Mouse (Mus musculus): ENCODE data around the gene Ptcra.
"Not testable (repeated sequence)": the region's sequence is repeated elsewhere in the genome, so short reads cannot be mapped to it uniquely, and the experiment has no call there.

The Ptcra gene

DNA sequence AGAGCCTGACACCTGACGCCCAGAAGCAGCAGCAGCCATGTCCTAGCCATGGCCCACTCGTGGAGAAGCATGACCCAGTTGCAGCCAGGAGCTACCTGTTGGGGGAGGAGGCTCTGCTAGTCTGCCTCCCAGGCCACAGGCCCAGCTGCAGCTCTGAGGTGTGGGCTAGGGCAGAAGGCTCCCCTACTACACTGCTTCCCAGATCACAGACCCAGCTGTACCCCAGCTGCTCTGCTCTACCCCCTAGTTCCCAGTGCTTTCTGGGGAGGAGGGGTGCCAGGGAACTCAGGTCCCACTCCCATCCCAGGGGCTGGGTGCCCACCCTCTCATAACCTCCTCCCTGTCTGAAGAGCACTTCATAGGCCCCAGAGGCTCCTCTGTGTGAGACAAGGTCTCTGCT is at the start of gene Ptcra:
Gene Ptcra (minus strand): TSS at position 169 of the 400 bp plus-strand sequence.
- DNase-seq (ENCODE audit: extremely low read depth, insufficient read length, low spot score), result no peak

- no peak for DNase-seq (ENCODE audit: extremely low read depth, insufficient read length, low spot score)
Measured at GRCm38 (mm10) chr17:46812442-46812841, 48.9 kb upstream of the Ptcra start.

- DNase-seq (ENCODE audit: extremely low read depth, insufficient read length, low spot score), result no peak
Measured at GRCm38 (mm10) chr17:46810672-46811071, 47.2 kb upstream of the Ptcra start.

DNA sequence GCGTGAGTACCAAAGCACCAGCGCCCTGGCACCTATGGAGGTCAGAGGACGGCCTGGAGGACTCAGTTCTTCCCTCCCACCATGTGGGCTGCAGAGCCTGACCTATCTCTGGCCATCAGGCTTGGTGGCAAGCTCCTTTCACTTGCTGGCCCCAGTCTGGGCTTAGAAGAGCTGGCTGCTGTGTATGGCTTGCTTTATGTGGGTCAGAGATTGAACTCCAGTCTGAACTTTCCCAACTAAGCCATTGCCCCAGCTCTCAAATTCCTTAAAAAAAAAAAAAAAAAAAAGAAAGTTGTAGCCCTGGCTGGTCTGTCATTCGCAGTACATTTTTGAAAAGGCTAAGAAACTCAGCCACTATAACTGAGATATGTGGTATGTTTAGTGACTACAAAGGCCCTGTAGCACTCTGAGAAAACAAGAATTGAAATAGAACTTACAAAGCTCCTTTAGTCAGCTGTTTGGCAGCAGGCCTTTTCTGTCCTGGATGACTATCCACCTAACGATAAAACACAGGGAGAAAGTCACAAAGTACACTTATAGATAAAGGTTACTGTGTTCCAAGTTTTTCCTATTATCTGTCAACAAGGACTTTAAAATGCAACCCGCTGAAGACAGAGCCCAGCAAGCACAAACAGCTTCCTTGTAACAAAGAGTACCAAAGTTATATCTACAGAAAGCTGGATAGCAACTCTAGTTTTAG is 45.8 kb upstream of the Ptcra start:
- DNase-seq (ENCODE audit: extremely low read depth, insufficient read length, low spot score), result no peak

GRCm38 (mm10) chr17:46808376-46808775 is 44.9 kb upstream of the Ptcra start:
- no peak for DNase-seq (ENCODE audit: extremely low read depth, insufficient read length, low spot score)

DNA sequence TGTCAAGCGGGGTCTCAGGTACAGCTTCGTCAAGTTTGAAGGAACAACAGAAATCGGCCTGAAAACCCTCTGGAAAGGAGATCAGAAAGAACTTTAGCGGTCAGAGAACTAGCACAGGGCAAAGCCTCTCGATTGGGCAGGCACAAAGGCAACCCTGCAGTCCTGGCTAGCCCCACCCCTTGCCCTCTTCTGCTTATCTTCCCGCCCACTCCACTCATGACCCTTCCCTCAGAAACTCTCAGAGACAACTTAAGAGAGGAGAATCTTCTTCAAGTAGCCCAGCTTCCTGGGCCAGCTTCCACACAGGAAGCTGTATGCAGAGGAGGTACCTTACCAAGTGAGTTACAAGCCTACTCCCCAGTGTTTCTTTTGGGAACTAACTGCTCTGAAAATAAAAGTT is 38.2 kb upstream of the Ptcra start:
- no peak for DNase-seq (ENCODE audit: extremely low read depth, insufficient read length, low spot score)

GRCm38 (mm10) chr17:46799680-46800079 is 36.2 kb upstream of the Ptcra start:
- DNase-seq (ENCODE audit: extremely low read depth, insufficient read length, low spot score), result no peak

DNA sequence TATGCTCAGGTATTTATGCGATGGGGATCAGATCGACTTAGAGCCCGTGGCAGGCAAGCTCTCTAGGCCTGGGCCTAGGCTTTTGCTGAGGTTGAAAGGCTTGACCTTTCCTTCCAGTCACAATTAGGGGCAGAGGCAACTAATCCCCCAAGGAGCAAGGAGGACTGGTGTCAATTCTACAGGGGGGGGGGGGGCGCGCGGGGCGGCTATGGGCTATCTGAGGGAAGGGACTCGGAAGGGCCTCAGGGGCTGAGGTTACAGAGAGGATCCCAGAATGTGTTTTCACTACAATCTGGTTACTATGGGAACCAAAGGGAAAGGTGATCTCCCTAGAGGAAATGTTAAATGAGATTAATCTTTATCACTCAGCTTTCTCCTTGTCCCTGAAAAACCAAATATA is 33.9 kb upstream of the Ptcra start:
- DNase-seq (ENCODE audit: extremely low read depth, insufficient read length, low spot score), result no peak

DNA sequence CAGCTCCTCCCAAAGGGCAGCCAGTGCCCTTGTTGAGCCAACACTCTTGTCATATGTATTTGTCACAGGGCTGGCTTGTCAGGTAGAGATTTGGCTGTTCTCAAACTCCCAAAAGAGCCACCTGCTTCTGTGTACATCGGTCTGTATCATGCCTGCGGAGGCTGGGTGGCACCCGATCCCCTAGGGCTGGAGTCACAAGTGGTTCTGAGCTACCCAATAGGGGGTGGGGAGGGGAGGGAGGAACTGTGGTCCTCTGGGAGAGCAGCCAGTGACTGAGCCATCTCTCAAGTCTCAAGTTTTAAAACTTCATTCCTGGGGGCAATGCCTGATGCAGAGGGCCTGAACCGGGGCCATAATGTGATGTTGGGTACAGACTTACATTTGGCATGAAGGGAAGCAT is 33.2 kb upstream of the Ptcra start:
- no peak for DNase-seq (ENCODE audit: extremely low read depth, insufficient read length, low spot score)

- DNase-seq (ENCODE audit: extremely low read depth, insufficient read length, low spot score), result no peak
Measured at GRCm38 (mm10) chr17:46792963-46793362, 29.5 kb upstream of the Ptcra start.

- DNase-seq (ENCODE audit: extremely low read depth, insufficient read length, low spot score), result not testable (repeated sequence)
Measured at GRCm38 (mm10) chr17:46787974-46788373, 24.5 kb upstream of the Ptcra start.

- no peak for DNase-seq (ENCODE audit: extremely low read depth, insufficient read length, low spot score)
Measured at GRCm38 (mm10) chr17:46786952-46787351, 23.4 kb upstream of the Ptcra start.

- no peak for DNase-seq (ENCODE audit: extremely low read depth, insufficient read length, low spot score)
Measured at GRCm38 (mm10) chr17:46783222-46783565, 19.7 kb upstream of the Ptcra start.

DNA sequence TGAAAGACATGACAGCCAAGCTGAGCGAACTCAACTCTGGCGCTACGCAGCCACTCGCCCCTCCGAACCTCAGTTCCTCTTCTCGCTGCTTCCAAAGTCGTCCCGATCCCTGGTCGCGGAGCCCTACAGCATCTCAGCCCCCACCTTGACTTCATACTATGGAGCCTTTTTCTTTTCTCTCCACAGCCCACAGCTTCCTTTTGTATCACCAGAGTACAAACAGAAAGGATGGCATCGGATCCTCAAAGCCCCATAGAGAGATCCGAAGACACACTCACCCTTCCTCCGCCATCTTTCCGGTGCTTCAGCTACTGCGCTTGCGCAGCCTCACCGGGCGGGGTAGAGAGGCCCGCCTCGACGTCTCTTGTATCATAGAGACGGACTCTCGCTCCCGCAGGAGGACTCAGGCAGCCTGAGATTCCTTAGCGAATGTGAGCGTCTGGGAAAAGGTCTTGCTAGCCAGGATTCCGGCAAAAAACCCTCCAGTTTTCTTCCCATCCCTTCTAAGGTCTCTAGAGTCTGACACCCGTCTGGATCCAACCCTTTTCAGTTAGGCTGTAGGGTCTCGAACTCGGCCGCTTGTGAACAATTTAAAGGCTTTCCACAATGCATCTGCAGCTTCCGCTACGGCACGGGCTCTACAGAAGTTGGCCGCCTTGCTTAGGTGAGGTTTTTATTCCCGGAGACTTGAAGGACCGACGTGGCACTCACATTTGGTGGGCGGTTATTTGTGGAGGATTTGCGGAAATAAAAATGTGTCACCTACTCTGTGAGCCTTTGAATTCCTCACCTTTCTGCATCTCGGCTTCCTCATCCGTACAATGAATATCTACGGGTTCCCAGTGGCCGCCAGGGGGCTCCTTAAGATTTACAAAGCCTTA is 19.1 kb upstream of the Ptcra start, which contains the start of gene Rpl7l1:
Gene Rpl7l1 (minus strand): TSS at position 332 of the 881 bp plus-strand sequence.
- DNase-seq (ENCODE audit: extremely low read depth, insufficient read length, low spot score), result peak; percentile 88

GRCm38 (mm10) chr17:46781876-46782275 is 18.4 kb upstream of the Ptcra start:
- DNase-seq (ENCODE audit: extremely low read depth, insufficient read length, low spot score), result no peak

GRCm38 (mm10) chr17:46776087-46776486 is 12.6 kb upstream of the Ptcra start:
- no peak for DNase-seq (ENCODE audit: extremely low read depth, insufficient read length, low spot score)

GRCm38 (mm10) chr17:46775070-46775469 is 11.6 kb upstream of the Ptcra start:
- DNase-seq (ENCODE audit: extremely low read depth, insufficient read length, low spot score), result no peak

DNA sequence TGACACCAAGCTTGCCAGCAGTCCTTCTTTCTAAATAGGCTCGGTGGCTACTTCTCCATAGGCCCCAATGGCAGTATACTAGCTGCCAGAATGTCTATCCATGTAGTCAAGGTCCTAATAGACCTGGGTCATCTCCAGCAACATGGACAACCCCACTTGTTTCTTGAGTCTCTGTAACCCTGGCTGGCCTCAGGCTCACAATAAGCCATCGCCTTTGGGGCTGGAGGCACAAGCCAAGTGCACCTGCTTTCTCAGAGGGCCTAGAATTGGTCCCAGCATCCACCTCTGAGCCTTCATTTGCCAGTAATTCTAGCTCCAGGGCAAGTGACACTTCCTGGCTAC is 10.6 kb upstream of the Ptcra start:
- no peak for DNase-seq (ENCODE audit: extremely low read depth, insufficient read length, low spot score)

GRCm38 (mm10) chr17:46773278-46774130 is 10.0 kb upstream of the Ptcra start:
- DNase-seq (ENCODE audit: extremely low read depth, insufficient read length, low spot score), result peak; percentile 58

DNA sequence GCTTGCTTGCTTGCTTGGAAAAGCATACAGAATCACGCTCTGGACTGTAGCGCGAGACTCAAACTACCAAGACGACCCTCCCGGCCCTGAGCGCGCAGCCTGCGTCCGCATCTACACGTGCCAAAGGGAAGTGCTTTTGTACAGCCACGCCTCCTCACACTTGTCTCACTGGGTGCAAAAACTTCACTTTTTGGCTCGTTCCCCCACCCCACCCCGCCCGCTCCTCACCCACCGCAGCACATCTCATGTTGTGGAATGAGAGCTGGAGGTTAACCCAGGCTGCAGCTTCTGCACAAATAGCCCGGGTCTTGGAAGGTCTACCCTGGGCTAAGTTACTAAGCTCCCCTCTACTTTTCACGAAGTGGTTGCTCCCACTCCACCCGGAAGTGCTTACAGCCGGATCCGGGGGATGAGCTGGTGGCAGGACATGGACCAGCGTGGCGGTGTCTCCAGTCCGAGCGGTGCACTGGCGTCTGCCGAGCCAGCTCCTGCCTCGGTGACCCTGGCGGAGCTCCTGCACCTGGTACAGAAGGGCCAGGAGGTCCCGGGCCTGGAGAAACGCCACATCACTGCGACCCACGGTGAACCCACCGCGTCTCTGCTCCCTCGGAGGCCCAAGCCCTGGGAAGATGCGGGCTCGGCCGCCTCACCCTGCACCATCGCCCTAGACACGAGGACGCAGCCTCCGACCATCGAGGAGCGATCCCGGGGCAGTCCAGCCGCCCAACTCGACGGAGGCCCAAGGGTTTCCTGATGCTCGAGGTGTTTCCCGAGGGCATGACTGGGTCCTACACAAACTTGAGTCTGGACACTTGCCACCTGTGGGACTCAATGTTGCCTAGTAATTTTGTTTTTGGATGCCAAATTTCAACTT is 9.1 kb upstream of the Ptcra start, which contains the start of gene 2310039H08Rik:
Gene 2310039H08Rik (plus strand): TSS at position 232 of the 874 bp plus-strand sequence.
- DNase-seq (ENCODE audit: extremely low read depth, insufficient read length, low spot score), result peak; percentile 94

All from 3134 (cell line).